Mouse (Mus musculus): ENCODE results near the gene Zbtb38.

The Zbtb38 gene

GRCm38 (mm10) chr9:96716136-96716535, 36.5 kb downstream of the Zbtb38 start:
- in situ Hi-C loops (cut with MboI, MseI) = loop anchor here in 1 of 2 experiments (5.0 kb wide), 1 partner anchor 39 kb away; no protein-coding TSS in a partner anchor

GRCm38 (mm10) chr9:96715171-96715570, 37.5 kb downstream of the Zbtb38 start:
- in situ Hi-C loops (cut with MboI, MseI) = loop anchor here in 1 of 2 experiments (5.0 kb wide), 1 partner anchor 38 kb away; no protein-coding TSS in a partner anchor

- in situ Hi-C loops (cut with MboI, MseI) = no loop called here
Measured at GRCm38 (mm10) chr9:96713472-96714390, 38.9 kb downstream of the Zbtb38 start.

GRCm38 (mm10) chr9:96712758-96713471, 39.7 kb downstream of the Zbtb38 start:
- in situ Hi-C loops (cut with MboI, MseI) = no loop called here

GRCm38 (mm10) chr9:96712045-96712444, 40.6 kb downstream of the Zbtb38 start:
- in situ Hi-C loops (cut with MboI, MseI) = no loop called here

DNA sequence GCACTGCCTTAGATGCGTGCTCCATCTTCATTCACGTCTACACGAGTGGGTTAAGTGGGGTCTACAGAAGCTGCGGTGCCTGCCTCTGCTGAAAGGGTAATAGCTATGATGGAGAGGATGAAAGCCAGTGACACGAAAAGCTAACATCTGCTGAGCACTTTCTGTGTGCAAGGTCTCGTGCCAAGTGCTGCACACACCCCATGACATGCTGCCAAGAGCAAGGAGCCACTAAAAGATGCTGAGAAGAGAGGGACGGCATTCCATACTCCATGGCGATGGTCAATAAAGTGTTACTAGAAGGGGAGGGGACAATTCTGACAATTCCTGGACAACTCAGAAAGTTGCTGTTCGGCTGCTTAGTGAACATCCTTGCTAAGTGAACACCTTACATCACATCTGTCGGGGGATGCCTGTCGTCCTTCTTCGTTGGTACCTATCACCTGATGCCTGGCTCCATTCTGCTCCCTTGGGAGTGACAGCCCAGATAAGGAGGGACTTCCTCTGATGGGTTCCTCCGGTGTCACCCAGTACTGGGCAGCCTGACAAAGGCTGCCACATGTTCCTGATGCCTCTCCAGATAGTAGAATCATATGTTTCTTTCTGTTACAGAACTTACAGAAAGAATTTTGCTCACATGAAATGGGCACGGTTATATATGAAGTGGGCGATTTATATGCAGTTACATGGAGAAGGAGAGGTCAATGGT, 42.2 kb downstream of the Zbtb38 start:
- in situ Hi-C loops (cut with MboI, MseI) = no loop called here

- in situ Hi-C loops (cut with MboI, MseI) = no loop called here
Measured at GRCm38 (mm10) chr9:96708905-96709304, 43.7 kb downstream of the Zbtb38 start.

DNA sequence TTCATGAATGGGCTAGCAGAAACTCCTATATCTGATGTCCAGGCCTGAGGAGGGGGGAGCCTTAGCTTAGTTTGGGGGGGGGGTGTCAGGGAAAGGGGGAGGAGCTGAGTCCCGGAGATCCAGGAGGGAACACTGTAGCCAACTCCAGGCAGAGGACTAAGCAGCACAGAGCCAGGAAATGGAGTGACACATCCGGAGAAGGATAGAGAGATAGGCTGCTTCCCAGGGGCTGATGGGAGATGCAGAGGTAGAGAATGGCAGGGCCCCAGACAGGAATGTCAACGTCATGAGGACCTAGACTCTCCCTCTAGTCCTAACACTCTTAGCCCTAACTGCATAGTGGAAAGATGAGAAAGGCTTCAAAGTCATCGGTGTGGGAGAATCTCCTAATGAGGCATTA, 44.7 kb downstream of the Zbtb38 start:
- in situ Hi-C loops (cut with MboI, MseI) = no loop called here

DNA sequence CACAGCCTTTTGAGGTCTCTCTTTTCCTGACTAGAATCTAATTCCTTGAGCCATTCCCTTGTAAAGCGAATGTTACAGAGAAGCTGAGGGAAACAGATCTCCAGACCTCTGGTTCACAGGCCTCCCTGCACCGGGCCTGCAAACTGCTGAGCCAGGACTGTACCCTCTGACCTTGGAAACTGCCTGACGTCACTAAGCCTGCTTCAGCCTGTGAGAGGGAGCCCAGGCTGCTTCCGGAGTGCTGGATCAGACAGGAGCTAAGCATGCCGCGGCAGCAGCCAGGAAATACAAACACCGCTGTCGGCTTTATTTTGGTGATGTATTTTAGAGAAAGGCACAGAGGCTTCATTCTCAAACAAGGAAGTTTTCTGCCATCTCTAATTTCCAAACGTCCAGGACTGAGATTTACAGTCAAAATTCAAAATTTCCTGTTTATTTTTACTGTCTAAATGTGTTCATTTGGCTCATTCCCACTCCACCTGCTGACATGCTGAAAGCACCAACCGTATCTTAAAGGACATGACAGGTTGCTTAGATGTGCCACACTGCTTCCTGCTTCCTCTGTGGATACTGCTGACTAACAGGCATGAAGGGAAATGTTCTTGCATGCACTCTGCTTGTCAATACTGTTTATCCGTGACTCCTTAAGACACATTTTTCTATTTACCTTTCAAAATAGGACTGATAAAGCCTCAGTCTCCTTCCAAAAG, 46.9 kb downstream of the Zbtb38 start:
- in situ Hi-C loops (cut with MboI, MseI) = no loop called here

GRCm38 (mm10) chr9:96704935-96705334, 47.7 kb downstream of the Zbtb38 start:
- in situ Hi-C loops (cut with MboI, MseI) = no loop called here

- in situ Hi-C loops (cut with MboI, MseI) = no loop called here
Measured at GRCm38 (mm10) chr9:96701891-96702290, 50.7 kb downstream of the Zbtb38 start.

GRCm38 (mm10) chr9:96699276-96700035, 53.2 kb downstream of the Zbtb38 start:
- in situ Hi-C loops (cut with MboI, MseI) = no loop called here

DNA sequence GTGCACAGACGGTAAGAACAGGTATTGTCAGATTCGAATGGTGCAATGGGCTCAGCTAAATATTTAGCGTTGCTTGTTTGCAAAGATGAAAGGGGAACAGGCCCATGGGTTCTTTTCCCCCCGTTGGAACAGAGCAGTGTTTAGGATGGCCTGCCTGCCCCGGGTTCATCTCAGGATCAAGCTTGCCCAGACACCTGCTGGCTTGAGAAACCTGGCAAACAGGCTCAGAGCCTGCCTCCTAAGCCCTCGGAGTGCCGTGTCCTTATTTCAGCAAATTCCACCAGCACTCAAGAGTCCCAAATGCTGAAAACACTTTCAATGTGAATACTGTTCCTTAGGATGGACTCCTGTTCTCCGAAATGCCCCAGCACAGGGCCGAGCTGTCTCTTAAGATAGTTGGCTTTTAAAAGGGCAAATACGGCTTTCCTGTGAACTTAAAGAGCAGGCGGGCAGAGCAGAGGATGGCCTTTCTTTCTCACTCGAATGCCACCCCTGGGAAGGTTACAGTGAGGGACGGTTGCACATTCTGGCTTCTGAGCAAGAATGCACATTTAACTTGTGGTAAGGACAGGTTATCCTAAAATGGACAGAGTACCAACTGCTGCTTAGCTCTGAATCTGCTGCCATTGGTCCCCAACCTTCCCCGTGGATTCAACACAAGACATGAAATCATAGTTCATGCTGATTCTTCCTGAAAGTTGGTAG, 55.7 kb downstream of the Zbtb38 start:
- in situ Hi-C loops (cut with MboI, MseI) = no loop called here

- in situ Hi-C loops (cut with MboI, MseI) = no loop called here
Measured at GRCm38 (mm10) chr9:96696141-96696561, 56.5 kb downstream of the Zbtb38 start.

DNA sequence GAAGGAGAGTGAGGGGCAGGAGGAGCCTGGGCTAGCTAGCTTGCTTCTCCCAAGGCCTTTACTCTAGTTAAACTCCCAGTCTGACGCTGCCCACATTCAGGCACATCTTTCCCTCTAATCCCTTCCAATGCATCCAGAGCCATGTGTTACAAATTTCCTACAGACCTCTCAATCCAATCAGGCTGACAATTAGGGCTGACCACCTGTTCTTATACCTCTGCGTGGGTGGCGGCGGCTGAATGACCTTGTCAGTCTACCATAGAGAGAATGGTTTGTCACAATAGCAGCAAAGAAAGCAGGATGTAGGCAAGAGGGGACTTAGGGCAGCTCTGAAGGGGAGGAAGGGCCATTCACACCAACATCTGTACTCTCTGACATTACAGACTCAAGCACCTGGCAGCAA, 62.2 kb downstream of the Zbtb38 start:
- in situ Hi-C loops (cut with MboI, MseI) = no loop called here

- in situ Hi-C loops (cut with MboI, MseI) = no loop called here
Measured at GRCm38 (mm10) chr9:96689076-96689475, 63.6 kb downstream of the Zbtb38 start.

DNA sequence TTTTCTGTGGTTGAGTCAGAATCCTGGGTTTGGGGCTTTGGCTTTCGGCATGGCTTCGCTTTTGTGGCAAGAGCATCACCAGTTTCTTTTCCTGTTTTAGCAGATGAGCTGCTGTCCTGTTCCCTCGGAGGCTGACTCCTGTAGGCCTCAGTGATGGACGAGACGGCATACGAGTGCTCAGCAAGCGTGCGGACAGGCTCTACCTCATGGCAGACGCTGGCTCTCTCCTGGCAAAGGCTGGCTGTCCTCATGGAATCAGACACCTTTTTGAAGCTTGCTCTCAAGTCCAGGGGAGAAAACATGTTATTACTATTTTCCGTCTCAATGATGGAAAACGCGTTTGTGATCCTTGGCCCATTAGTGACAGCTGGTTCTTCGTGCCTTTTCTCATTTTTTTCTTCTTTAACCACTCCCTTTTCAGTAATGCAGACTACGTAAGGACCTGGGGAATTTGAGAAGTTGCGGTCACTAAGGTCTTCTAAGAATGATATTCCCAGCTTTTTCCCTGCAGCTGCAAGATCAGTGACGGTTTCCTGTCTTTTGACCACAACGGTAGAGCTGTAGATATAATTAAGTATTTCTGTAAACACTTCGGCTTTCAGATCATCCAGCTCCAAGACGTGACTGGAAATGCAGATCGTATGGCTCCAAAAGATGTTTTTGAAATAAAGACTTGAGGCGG, 64.3 kb downstream of the Zbtb38 start:
- in situ Hi-C loops (cut with MboI, MseI) = no loop called here

DNA sequence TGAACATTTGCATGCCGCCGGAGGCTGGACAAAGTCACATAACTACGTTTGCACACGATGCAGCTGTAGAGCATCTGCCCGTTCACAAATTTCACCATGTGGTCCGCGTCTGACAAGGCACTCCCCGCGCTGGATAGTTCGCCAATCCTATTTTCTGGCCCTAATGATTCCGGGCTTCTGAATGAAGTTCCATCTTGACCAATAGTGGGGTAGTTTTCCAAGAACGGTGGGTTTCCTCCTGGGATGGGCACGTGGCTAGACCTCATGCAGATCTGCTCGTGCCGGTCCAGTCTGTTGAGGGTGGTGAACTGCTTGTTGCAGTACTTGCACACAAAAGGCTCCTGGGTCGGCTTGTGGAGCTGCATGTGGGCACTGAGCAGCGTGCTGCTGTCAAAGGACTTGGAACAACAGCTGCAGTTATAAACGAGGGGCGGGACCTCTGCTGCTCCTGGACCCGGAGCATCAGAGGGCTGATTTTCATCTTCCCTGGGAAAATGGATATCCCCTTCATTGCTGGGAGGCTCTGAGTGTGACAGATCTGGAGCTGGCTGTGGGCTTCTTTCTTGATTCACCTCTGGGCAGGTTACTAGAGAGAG, 64.9 kb downstream of the Zbtb38 start:
- in situ Hi-C loops (cut with MboI, MseI) = no loop called here

DNA sequence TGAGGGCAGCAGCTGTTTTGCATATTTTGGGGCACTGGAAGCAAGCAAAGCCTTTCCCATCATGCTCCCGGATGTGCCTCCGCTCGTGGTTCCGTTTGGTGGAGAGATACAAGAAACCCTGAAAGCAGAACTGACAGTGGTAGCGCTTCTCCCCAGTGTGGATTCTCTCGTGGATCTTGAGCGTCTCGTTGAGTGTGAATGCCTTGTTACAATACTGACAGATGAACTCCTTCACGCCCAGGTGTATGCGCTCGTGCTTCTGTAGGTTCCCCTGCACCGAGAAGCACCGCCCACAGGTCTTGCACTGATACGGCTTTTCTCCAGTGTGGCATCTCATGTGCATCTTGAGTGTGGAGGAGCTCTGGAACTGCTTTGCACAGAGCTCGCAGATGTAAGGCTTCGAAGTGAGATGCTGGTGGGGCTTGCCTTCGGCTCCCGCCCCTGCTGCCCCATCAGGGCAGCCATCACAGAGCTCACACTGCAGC, 67.0 kb downstream of the Zbtb38 start:
- in situ Hi-C loops (cut with MboI, MseI) = no loop called here

Measured in T-helper 17 cell (primary cell).